8 mouse cellular contexts compared by ENCODE assay signal in genomic region chr5:9724956-9725600, GRCm38 (mm10). TPM values are rescaled to one million over a fixed set of nuclear protein-coding genes. Genes with fewer than 3 reads are reported as not detected.
A peak's percentile ranks its signal among the peaks of the same experiment; 100 is the strongest.
DNase-seq lines count a peak whose midpoint lies in the region; ATAC-seq and TF ChIP-seq lines count a peak whose summit lies in the region.
"Had no signal": no experiment of that assay in that cellular context is flagged by ENCODE, and none has a peak within 500 bp of the region (broad histone marks: within the 10 kb centered on the region; RNA-seq: fewer than 3 reads in every experiment).

Grm3 (minus strand) TSS chr5:9725170.

- no peaks in the 10 kb centered on the region for H3K9me3 ChIP-seq in lung, postnatal 0 days (ENCODE audit: low read length)
- no peaks in the 10 kb centered on the region for H3K9me3 ChIP-seq in heart, embryonic 16.5 days (replicated peaks; ENCODE audit: control insufficient read depth, low read length)

- TF ChIP-seq EP300 in lung, postnatal 0 days (IDR thresholded peaks at IDR 0.05) = no peak

- H3K27me3 ChIP-seq in lung, postnatal 0 days (replicated peaks; ENCODE audit: insufficient read depth, low read length) = no peaks in the 10 kb centered on the region; the same call in 1 of the 2 replicates
- H3K27me3 ChIP-seq in heart, embryonic 16.5 days (ENCODE audit: control insufficient read depth, insufficient read depth, low read length) = peaks cover 14% of the 10 kb centered on the region

- peak within 1 kb of the TSS; percentile 20 for H3K4me2 ChIP-seq in lung, postnatal 0 days (replicated peaks; ENCODE audit: low read depth, low read length)
- peak within 1 kb of the TSS; percentile 83 for H3K4me2 ChIP-seq in heart, embryonic 16.5 days (ENCODE audit: low read depth, low read length)

- ATAC-seq in lung, postnatal 0 days = no peak
- peak; percentile 14; the same call in 1 of the 2 replicates for ATAC-seq in heart, embryonic 16.5 days (replicated peaks; ENCODE audit: extremely low read depth, insufficient read depth, low FRiP score)

- no peak for TF ChIP-seq CTCF in lung, postnatal 0 days (IDR thresholded peaks at IDR 0.05)

- H3K36me3 ChIP-seq in lung, postnatal 0 days (ENCODE audit: insufficient read depth, low read length) = no peaks in the 10 kb centered on the region
- H3K36me3 ChIP-seq in heart, embryonic 16.5 days (ENCODE audit: control insufficient read depth, insufficient read depth) = no peaks in the 10 kb centered on the region

- WGBS in lung, postnatal 0 days = 2% methylated on average over 25 of the region's 25 CpGs
- under 1% methylated on average over 25 of the region's 25 CpGs for WGBS in heart, embryonic 16.5 days

- no peak within 1 kb of the TSS for H3K9ac ChIP-seq in lung, postnatal 0 days (replicated peaks; ENCODE audit: low read depth)
- peak within 1 kb of the TSS; percentile 51; the same call in 1 of the 2 replicates for H3K9ac ChIP-seq in heart, embryonic 16.5 days (ENCODE audit: low read length)

- no peaks in the 10 kb centered on the region for H3K4me1 ChIP-seq in lung, postnatal 0 days (ENCODE audit: insufficient read depth, low read depth, low read length)
- peaks cover 2% of the 10 kb centered on the region; the same call in 1 of the 2 replicates for H3K4me1 ChIP-seq in heart, embryonic 16.5 days (ENCODE audit: control insufficient read depth, insufficient read depth, low read length)

- H3K27ac ChIP-seq in lung, postnatal 0 days (ENCODE audit: low read length) = no peak within 1 kb of the TSS
- no peak within 1 kb of the TSS for H3K27ac ChIP-seq in heart, embryonic 16.5 days (ENCODE audit: low read length)

- intact Hi-C loops in left cerebral cortex, postnatal 4 days (cut with DNase I) = loop anchor here (10.0 kb wide), 1 partner anchor 270 kb away; no protein-coding TSS in a partner anchor

- no peak for DNase-seq in lung, postnatal 0 days (ENCODE audit: low spot score)
- DNase-seq in lung, postnatal 14 days = no peak
- DNase-seq in embryo, embryonic 11 days = peak; percentile 32
- peak; percentile 48 for DNase-seq in left cerebral cortex, postnatal 4 days
- peak; percentile 43 for DNase-seq in retina, embryonic 14.5 days (ENCODE audit: low spot score)
- no peak for DNase-seq in MN1 (ENCODE audit: low spot score)

- no peak within 1 kb of the TSS for H3K4me3 ChIP-seq in lung, postnatal 0 days (ENCODE audit: low read depth, low read length)
- peak within 1 kb of the TSS; percentile 53 for H3K4me3 ChIP-seq in heart, embryonic 16.5 days (ENCODE audit: low read length)
- H3K4me3 ChIP-seq: erythroblast, embryonic 14.5 days had no signal

RNA-seq across cellular contexts. Expression of gene Grm3, which starts in this region (rescaled TPM):
- 0.04 TPM in 1 of 2 replicates, not detected in the other for polyA plus RNA-seq in lung, postnatal 0 days (2015; fragmentation: Nextera tagmentation; extraction: Ambion mirVana)
- polyA plus RNA-seq in heart, embryonic 16.5 days (2015; fragmentation: Nextera tagmentation; extraction: Ambion mirVana) = 0.17 and 0.20 TPM in 2 replicates
- 100 to 1,000 TPM; 188 to 216 TPM for total RNA-seq in left cerebral cortex, postnatal 4 days (2021)
- polyA plus RNA-seq: erythroblast, embryonic 14.5 days had no signal

Comparison
In these comparisons a context has a peak if more than half of its experiments do, and no peak if none do; other contexts are left out.
1. Peak in ATAC-seq, H3K4me3 ChIP-seq, H3K9ac ChIP-seq and H3K4me2 ChIP-seq in heart, embryonic 16.5 days; RNA of the gene not detected or under 1 TPM.
2. DNase-seq: peak in embryo, embryonic 11 days (single experiment), left cerebral cortex, postnatal 4 days (single experiment) and retina, embryonic 14.5 days (single experiment); none in lung, postnatal 0 days (single experiment), lung, postnatal 14 days (single experiment) and MN1 (single experiment).